Mouse (Mus musculus) kidney, adult 10 weeks (tissue): ENCODE data around the gene Usp32. TPM values are rescaled to one million over a fixed set of nuclear protein-coding genes. Genes with fewer than 3 reads are reported as not detected.

Source experiments
- polyA plus RNA-seq: library from polyadenylated mRNA; stranded (reverse); fragments of 350-450 nt; fragmentation: Illumina TruSeq; extraction: RNeasy Lipid Tissue Mini Kit (QIAGEN cat#74804); gene quantifications from one replicate; pipeline ENCODE4 v1.2.3, GENCODE M21; 2014; ENCODE audit warnings: low read depth, low replicate concordance

Gene Usp32
- 104 TPM for polyA plus RNA-seq

DNA sequence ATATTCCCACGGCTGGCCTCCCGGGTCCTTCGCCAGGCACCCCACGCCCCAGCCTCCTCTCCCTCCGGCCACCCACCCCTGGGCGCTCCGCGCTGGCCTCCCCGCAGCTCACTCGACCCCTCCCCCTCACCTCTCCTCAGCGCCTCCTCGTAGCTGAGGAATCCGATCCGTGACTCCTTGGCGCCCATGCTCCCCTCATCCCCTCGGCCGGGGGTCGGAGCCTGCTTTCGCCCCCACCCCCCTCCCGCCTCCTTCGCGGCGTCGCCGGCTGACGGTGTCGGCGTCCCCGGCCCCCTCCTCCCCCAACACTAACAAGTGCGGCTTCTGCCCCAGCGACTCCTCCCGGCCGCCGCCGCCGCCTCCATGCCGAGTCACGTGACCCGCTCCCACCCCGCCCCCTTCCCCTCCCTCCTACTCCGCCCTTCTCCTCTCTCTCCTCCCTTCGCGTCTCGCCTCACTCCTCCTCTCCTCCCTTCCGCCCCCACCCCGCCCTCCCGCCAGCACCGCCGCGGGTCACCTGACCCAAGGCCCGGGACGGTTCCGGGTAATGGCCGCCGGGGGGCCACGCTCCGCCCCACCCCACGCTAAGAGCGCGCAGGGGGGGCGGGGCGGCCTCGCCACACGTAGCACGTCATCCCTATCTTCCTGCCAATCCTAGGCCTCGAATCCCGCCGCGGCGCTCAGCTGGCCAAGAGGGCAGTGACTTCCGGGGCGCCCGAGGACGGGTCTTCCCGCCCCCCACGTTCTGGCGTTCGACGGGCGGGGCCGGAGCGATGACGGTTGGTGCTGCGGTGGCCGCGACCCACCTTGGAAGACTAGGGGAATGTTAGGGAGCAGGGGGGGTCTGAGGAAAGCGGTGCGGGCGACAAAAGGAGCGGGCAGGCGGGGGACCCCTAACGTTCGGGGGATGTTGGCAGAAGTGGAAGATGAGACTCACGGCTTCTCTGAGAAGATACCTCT, at the start of gene Usp32:
TSS of gene Usp32 (minus strand) at position 581 of the 960 bp plus-strand sequence.

DNA sequence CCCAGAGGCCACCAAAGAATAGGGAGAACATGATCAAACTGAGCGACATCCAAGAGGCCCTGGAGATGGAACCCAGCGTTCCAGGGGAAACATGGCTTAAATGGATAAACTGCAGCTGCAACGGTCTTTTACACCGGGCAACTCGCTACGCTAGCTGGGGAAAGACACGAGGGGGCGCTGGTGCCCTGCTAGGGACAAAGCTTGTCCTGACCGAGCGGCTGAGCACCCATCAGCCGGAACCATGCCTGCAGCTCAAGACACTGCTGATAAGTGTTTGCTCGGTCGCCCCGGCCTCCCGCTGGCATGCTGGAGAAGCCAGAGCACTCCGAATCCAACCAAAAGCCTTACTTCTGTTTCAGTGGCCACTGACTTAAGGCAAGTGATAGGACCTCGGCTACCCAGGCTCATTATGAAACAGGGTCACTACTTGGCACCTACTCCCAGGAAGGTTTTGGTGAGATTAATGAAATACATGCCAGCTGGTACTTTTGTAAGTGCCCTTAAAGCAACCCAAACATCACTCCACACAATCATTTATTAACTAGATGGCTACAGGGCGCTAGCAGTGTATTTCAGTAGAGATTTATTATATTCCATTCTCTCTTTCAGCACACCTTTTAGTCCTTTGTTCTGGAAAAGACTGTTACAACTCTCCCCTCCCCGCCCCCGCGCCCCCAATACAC, 30.2 kb upstream of the Usp32 start, which contains the start of gene 1700125H20Rik:
TSS of gene 1700125H20Rik (plus strand) at position 347 of the 683 bp plus-strand sequence.

DNA sequence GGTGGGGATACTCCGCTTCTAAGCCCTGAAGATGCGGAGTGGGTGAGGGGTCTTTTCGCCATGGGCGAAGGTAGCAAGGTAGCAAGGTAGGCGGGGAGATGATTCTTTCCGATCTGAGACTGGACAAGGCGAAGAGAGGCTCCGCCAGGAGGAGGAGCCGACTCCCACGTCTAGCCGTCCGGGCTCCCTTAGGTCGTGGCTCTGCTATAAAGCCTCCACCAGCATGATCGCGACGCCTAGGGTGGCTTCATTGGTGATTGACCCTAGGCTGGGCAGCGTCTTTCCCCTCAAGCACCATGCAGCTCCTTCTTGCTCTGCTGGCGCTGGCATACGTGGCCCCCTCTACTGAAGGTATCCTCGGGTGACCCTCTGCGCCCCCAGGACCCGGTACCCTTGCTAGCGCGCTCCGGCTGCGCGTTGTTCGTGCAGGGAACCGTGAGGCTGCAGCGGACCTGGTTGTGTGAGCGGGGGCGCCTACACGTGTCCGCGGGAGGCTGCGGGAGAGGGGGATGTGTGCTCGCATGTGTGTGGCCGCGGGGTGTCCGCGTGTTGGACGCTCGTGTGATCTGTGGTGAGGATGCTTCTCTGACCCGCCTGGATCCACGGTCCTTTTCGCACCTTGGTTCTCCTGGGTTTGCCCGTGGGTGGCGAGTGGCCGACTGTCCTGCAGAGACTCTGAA, 182.2 kb downstream of the Usp32 start, which contains the start of gene Car4:
TSS of gene Car4 (plus strand) at position 196 of the 680 bp plus-strand sequence.

Other genes with a start within 250 kb of the Usp32 start
- 8.9 TPM for gene Znhit3, start 223.8 kb downstream of the Usp32 start, polyA plus RNA-seq
- 90.8 TPM for gene Car4, start 182.4 kb downstream of the Usp32 start, polyA plus RNA-seq
- gene 1700125H20Rik, start 30.2 kb upstream of the Usp32 start, polyA plus RNA-seq, result not detected
- 46.3 TPM for gene Appbp2, start 95.0 kb upstream of the Usp32 start, polyA plus RNA-seq
- gene Ppm1d, start 171.1 kb upstream of the Usp32 start, polyA plus RNA-seq, result 20.3 TPM
- gene Bcas3, start 213.0 kb upstream of the Usp32 start, polyA plus RNA-seq, result 9.3 TPM